10 mouse cellular contexts compared by ENCODE assay signal in genomic region chr9:43801911-43802310, GRCm38 (mm10). TPM values are rescaled to one million over a fixed set of nuclear protein-coding genes. Genes with fewer than 3 reads are reported as not detected.
DNase-seq lines count a peak whose midpoint lies in the region; ATAC-seq lines count a peak whose summit lies in the region.
"Had no signal": no experiment of that assay in that cellular context is flagged by ENCODE, and none has a peak within 500 bp of the region (broad histone marks: within the 10 kb centered on the region; RNA-seq: fewer than 3 reads in every experiment).

No protein-coding gene starts in this region.

- no peaks in the 10 kb centered on the region for H3K9me3 ChIP-seq in kidney, embryonic 16.5 days (ENCODE audit: low read length)
- H3K9me3 ChIP-seq in liver, embryonic 15.5 days (replicated peaks) = no peaks in the 10 kb centered on the region
- H3K9me3 ChIP-seq: embryonic facial prominence, embryonic 12.5 days had no signal

- no peaks in the 10 kb centered on the region for H3K27me3 ChIP-seq in kidney, embryonic 16.5 days (ENCODE audit: insufficient read depth, low read length)
- no peaks in the 10 kb centered on the region for H3K27me3 ChIP-seq in liver, embryonic 15.5 days
- H3K27me3 ChIP-seq: embryonic facial prominence, embryonic 12.5 days had no signal

- ATAC-seq in kidney, embryonic 16.5 days (ENCODE audit: low FRiP score, low TSS enrichment) = peak; percentile 62
- ATAC-seq in liver, embryonic 15.5 days (ENCODE audit: insufficient read depth) = peak; percentile 51

- H3K4me2 ChIP-seq in kidney, embryonic 16.5 days (replicated peaks; ENCODE audit: low read depth, low read length) = no peak overlapping the region
- no peak overlapping the region for H3K4me2 ChIP-seq in liver, embryonic 15.5 days
- H3K4me2 ChIP-seq: embryonic facial prominence, embryonic 12.5 days had no signal

- 36% methylated on average over 4 of the region's 5 CpGs for WGBS in kidney, embryonic 16.5 days
- WGBS in liver, embryonic 15.5 days (ENCODE audit: insufficient replicate concordance) = 35% methylated on average over 5 of the region's 5 CpGs

- peaks cover 3% of the 10 kb centered on the region; the same call in 1 of the 2 replicates for H3K4me1 ChIP-seq in kidney, embryonic 16.5 days (ENCODE audit: insufficient read depth, low read length)
- H3K4me1 ChIP-seq in liver, embryonic 15.5 days (replicated peaks) = no peaks in the 10 kb centered on the region
- H3K4me1 ChIP-seq: embryonic facial prominence, embryonic 12.5 days had no signal

- peak; percentile 60 to 64 for DNase-seq in B cell, adult 2 months
- DNase-seq in adrenal gland, adult 2 months = peak; percentile 93
- DNase-seq in embryo, embryonic 9.5 days (ENCODE audit: extremely low spot score) = peak; percentile 80
- peak; percentile 82 to 85 for DNase-seq in heart, adult 9 months (ENCODE audit: low spot score in 2 of 2)
- peak; percentile 48 for DNase-seq in ovary, adult 18-20 months (ENCODE audit: low spot score)
- peak; percentile 71 for DNase-seq in urinary bladder, postnatal 25 days (ENCODE audit: low spot score)

- H3K36me3 ChIP-seq in kidney, embryonic 16.5 days (ENCODE audit: insufficient read depth, low read length) = no peaks in the 10 kb centered on the region; the same call in 1 of the 2 replicates
- no peaks in the 10 kb centered on the region for H3K36me3 ChIP-seq in liver, embryonic 15.5 days (replicated peaks)

- no peak overlapping the region for H3K9ac ChIP-seq in kidney, embryonic 16.5 days (replicated peaks; ENCODE audit: low read length)
- H3K9ac ChIP-seq in liver, embryonic 15.5 days = no peak overlapping the region
- H3K9ac ChIP-seq: embryonic facial prominence, embryonic 12.5 days had no signal

- no peak overlapping the region for H3K27ac ChIP-seq in kidney, embryonic 16.5 days (ENCODE audit: low read length)
- no peak overlapping the region for H3K27ac ChIP-seq in liver, embryonic 15.5 days (replicated peaks)
- H3K27ac ChIP-seq: embryonic facial prominence, embryonic 12.5 days had no signal

- no peak overlapping the region for H3K4me3 ChIP-seq in kidney, embryonic 16.5 days (ENCODE audit: low read length)
- no peak overlapping the region for H3K4me3 ChIP-seq in liver, embryonic 15.5 days (replicated peaks)
- H3K4me3 ChIP-seq: embryonic facial prominence, embryonic 12.5 days; myocyte had no signal

RNA-seq across cellular contexts. Expression of gene Nectin1, which starts 58.1 kb away (rescaled TPM):
- 10 to 100 TPM; 24.4 to 50.2 TPM for total RNA-seq in adrenal gland, adult 2 months (2021)
- polyA plus RNA-seq in adrenal gland, adult 2 months (2012; rRNA removed) = 27.7 and 29.3 TPM in 2 replicates
- 4.3 and 4.7 TPM in 2 replicates for polyA plus RNA-seq in kidney, embryonic 16.5 days (2015; fragmentation: Nextera tagmentation; extraction: Ambion mirVana)
- polyA plus RNA-seq in liver, embryonic 15.5 days (2015; fragmentation: Nextera tagmentation; extraction: Ambion mirVana) = 1.6 and 1.8 TPM in 2 replicates
